Mouse (Mus musculus) myocyte (in vitro differentiated cells): ENCODE data around the gene Ugt1a7c.

Experiments
- CEBPB ChIP-seq: IDR thresholded peaks from 2 replicates; pipeline ENCODE4 v1.6.1; 2011; ENCODE audit warnings: mild to moderate bottlenecking, moderate library complexity; ENCODE audit not compliant: poor library complexity, insufficient read depth, severe bottlenecking
- E2F4 ChIP-seq: IDR thresholded peaks from one replicate; pipeline ENCODE4 v1.6.1; 2011; ENCODE audit warnings: mild to moderate bottlenecking, control low read depth, moderate library complexity; ENCODE audit not compliant: insufficient read depth
- MAX ChIP-seq: IDR thresholded peaks from one replicate; pipeline ENCODE4 v1.6.1; 2011; ENCODE audit warnings: low read depth, mild to moderate bottlenecking, control low read depth
- MYOD1 ChIP-seq, 3 experiments: IDR thresholded peaks; one replicate each; pipeline ENCODE4 v1.6.1; 2011; ENCODE audit warnings: control low read depth in 2 of 3, low read depth in 2 of 3, mild to moderate bottlenecking in 2 of 3, moderate library complexity in 1 of 3; ENCODE audit not compliant: insufficient read length in 2 of 3, control insufficient read depth in 1 of 3
- MYOG ChIP-seq, 3 experiments: IDR thresholded peaks; one replicate each; pipeline ENCODE4 v1.6.1; 2011; ENCODE audit warnings: control low read depth in 2 of 3, low read depth in 2 of 3, mild to moderate bottlenecking in 2 of 3; ENCODE audit not compliant: insufficient read length in 2 of 3, control insufficient read depth in 1 of 3, insufficient read depth in 1 of 3
- POLR2A ChIP-seq: IDR thresholded peaks from one replicate; pipeline ENCODE4 v1.6.1; 2011; ENCODE audit warnings: low read depth, mild to moderate bottlenecking, control low read depth, moderate library complexity; ENCODE audit not compliant: insufficient read length
- POLR2AphosphoS2 ChIP-seq: IDR thresholded peaks from one replicate; pipeline ENCODE4 v1.6.1; 2011; ENCODE audit warnings: low read depth, control low read depth; ENCODE audit not compliant: insufficient read length
- REST ChIP-seq: IDR thresholded peaks from one replicate; pipeline ENCODE4 v1.6.1; 2011; ENCODE audit warnings: mild to moderate bottlenecking, control low read depth, moderate library complexity; ENCODE audit not compliant: insufficient read depth, insufficient read length
- SRF ChIP-seq: IDR thresholded peaks from one replicate; pipeline ENCODE4 v1.6.1; 2011; ENCODE audit warnings: low read depth; ENCODE audit not compliant: control insufficient read depth, insufficient read length
- TCF12 ChIP-seq: IDR thresholded peaks from one replicate; pipeline ENCODE4 v1.6.1; 2011; ENCODE audit warnings: mild to moderate bottlenecking, control low read depth; ENCODE audit not compliant: poor library complexity, insufficient read depth, severe bottlenecking
- TCF3 ChIP-seq: IDR thresholded peaks from one replicate; pipeline ENCODE4 v1.6.1; 2011; ENCODE audit warnings: low read depth, control low read depth; ENCODE audit not compliant: insufficient read length
- USF1 ChIP-seq: IDR thresholded peaks from one replicate; pipeline ENCODE4 v1.6.1; 2011; ENCODE audit warnings: low read depth, mild to moderate bottlenecking, control low read depth, moderate library complexity

DNA sequence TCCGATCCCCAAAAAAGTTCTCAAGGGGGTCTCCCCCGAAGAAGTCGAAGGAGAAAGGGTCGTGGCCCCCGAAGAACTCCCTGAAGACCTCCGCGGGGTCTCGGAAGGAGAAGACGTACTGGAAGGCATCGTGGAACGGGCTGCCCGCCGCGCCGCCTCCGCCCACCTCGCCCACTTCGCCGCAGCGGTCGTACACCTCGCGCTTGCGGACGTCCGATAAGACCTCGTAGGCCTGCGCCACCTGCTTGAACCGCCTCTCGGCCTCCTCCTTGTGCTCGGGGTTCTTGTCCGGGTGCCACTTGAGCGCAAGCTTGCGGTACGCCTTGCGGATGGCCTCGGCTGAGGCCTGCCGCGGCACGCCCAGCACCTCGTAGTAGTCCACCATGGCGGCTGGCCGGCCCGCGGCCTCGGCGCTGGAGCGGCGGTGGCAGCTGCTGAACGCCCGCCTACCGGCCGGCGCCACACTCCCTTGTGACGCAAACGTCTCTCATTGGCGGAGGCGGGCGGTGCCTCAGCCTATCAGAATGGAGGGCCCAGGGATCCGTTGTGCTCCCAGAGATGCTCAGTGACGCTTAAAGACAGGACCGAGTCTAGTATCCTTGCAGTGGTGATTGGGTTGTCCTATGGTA lies 110.5 kb downstream of the Ugt1a7c start, which contains the start of gene Dnajb3:
- TF ChIP-seq POLR2A (no peak), POLR2AphosphoS2 (no peak), MAX (no peak), E2F4 (no peak), TCF12 (no peak), MYOG (IDR thresholded peaks at IDR 0.05; ENCODE audit: control insufficient read depth in 1 of 3, insufficient read depth in 1 of 3, insufficient read length in 2 of 3, low read depth in 2 of 3) (no peak), CEBPB (no peak), USF1 (no peak), TCF3 (no peak), MYOD1 (IDR thresholded peaks at IDR 0.05; ENCODE audit: control insufficient read depth in 1 of 3, insufficient read length in 2 of 3, low read depth in 2 of 3) (no peak), REST (no peak), SRF (no peak)
